Comparison of ENCODE assay signal across 10 mouse cellular contexts in the genomic region with DNA sequence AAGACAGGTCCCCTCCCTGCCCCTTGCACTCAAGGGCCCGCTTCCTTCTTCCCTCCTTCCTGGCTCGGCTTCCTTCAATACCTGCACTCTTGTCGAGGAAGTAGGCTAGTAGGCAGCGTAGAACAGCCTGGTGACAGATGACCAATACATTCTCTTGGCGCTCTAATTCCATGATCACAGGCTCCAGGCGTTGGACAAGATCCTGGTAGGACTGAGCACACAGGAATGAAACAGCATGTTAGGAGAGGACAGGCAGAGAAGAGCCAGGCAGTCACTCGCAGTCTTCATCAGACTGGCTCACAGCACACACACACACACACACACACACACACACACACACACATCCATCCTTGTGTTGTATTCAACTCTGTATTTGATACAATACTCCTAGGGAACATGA.
"Had no signal": no experiment of that assay in that cellular context is flagged by ENCODE, and none has a peak within 500 bp of the region (broad histone marks: within the 10 kb centered on the region; RNA-seq: fewer than 3 reads in every experiment).

No protein-coding gene starts in this region.

- DNase-seq: kidney, postnatal 10 days; kidney, postnatal 36 days; layer of hippocampus, postnatal 36 days; liver, embryonic 13.5 days; lung, adult 2 months; lung, postnatal 14 days; lung, postnatal 4 days; midbrain, embryonic 14.5 days; thymus, adult 18-20 months; thymus, postnatal 36 days had no signal
